Mouse (Mus musculus): Measurements from ENCODE around the gene Gstt1. TPM values are rescaled to one million over a fixed set of nuclear protein-coding genes. Genes with fewer than 3 reads are reported as not detected.

The Gstt1 gene
- polyA plus RNA-seq, 1 experiment from 2014 or later = 9.8 TPM

Other genes starting within 250 kb of the Gstt1 start
- gene Lrrc75b, start 238.3 kb downstream of the Gstt1 start, polyA plus RNA-seq (2014; fragmentation: Nextera tagmentation; extraction: Ambion mirVana) = 30.4 and 32.9 TPM in 2 replicates
- gene Ggt1, start 237.0 kb downstream of the Gstt1 start, polyA plus RNA-seq (2014; fragmentation: Nextera tagmentation; extraction: Ambion mirVana) = 2.3 and 2.6 TPM in 2 replicates
- 0.97 and 1.9 TPM in 2 replicates for gene Ggt5, start 209.2 kb downstream of the Gstt1 start, polyA plus RNA-seq (2014; fragmentation: Nextera tagmentation; extraction: Ambion mirVana)
- gene Susd2, start 154.6 kb downstream of the Gstt1 start, polyA plus RNA-seq (2014; fragmentation: Nextera tagmentation; extraction: Ambion mirVana) = 2.3 and 2.5 TPM in 2 replicates
- gene Cabin1, start 34.2 kb downstream of the Gstt1 start, polyA plus RNA-seq (2014; fragmentation: Nextera tagmentation; extraction: Ambion mirVana) = 47.2 and 54.5 TPM in 2 replicates
- 75.9 and 94.5 TPM in 2 replicates for gene Ddt, start 25.2 kb downstream of the Gstt1 start, polyA plus RNA-seq (2014; fragmentation: Nextera tagmentation; extraction: Ambion mirVana)
- not detected in 2 replicates for gene Gm20441, start 17.6 kb downstream of the Gstt1 start, polyA plus RNA-seq (2014; fragmentation: Nextera tagmentation; extraction: Ambion mirVana)
- gene Gstt3, start 17.2 kb downstream of the Gstt1 start, polyA plus RNA-seq (2014; fragmentation: Nextera tagmentation; extraction: Ambion mirVana) = 0.23 and 1.1 TPM in 2 replicates
- not detected in 2 replicates for gene Gstt4, start 24.0 kb upstream of the Gstt1 start, polyA plus RNA-seq (2014; fragmentation: Nextera tagmentation; extraction: Ambion mirVana)
- 3.8 and 4.3 TPM in 2 replicates for gene Gstt2, start 38.8 kb upstream of the Gstt1 start, polyA plus RNA-seq (2014; fragmentation: Nextera tagmentation; extraction: Ambion mirVana)
- 1,381 and 1,864 TPM in 2 replicates for gene Mif, start 61.7 kb upstream of the Gstt1 start, polyA plus RNA-seq (2014; fragmentation: Nextera tagmentation; extraction: Ambion mirVana)
- gene Derl3, start 94.8 kb upstream of the Gstt1 start, polyA plus RNA-seq (2014; fragmentation: Nextera tagmentation; extraction: Ambion mirVana) = 1.2 TPM in 2 replicates
- 277 and 283 TPM in 2 replicates for gene Smarcb1, start 123.0 kb upstream of the Gstt1 start, polyA plus RNA-seq (2014; fragmentation: Nextera tagmentation; extraction: Ambion mirVana)
- gene Chchd10, start 134.5 kb upstream of the Gstt1 start, polyA plus RNA-seq (2014; fragmentation: Nextera tagmentation; extraction: Ambion mirVana) = 44.2 and 76.8 TPM in 2 replicates
- gene Mmp11, start 137.9 kb upstream of the Gstt1 start, polyA plus RNA-seq (2014; fragmentation: Nextera tagmentation; extraction: Ambion mirVana) = 13.3 and 16.5 TPM in 2 replicates
- gene Gm867, start 142.1 kb upstream of the Gstt1 start, polyA plus RNA-seq (2014; fragmentation: Nextera tagmentation; extraction: Ambion mirVana) = 0.22 and 0.53 TPM in 2 replicates
- gene Vpreb3, start 144.5 kb upstream of the Gstt1 start, polyA plus RNA-seq (2014; fragmentation: Nextera tagmentation; extraction: Ambion mirVana) = not detected in 2 replicates
- gene Gm5134, start 155.9 kb upstream of the Gstt1 start, polyA plus RNA-seq (2014; fragmentation: Nextera tagmentation; extraction: Ambion mirVana) = not detected in 2 replicates
- 11.9 and 14.6 TPM in 2 replicates for gene Zfp280b, start 234.1 kb upstream of the Gstt1 start, polyA plus RNA-seq (2014; fragmentation: Nextera tagmentation; extraction: Ambion mirVana)

All from midbrain, embryonic 14.5 days (tissue).